Mouse (Mus musculus) heart, postnatal 0 days (tissue): Measurements from ENCODE around the gene Edem2.
A peak's percentile ranks its signal among the peaks of the same experiment; 100 is the strongest.

ENCODE experiments used
- CTCF ChIP-seq: IDR thresholded peaks from 2 replicates; pipeline ENCODE4 v1.5.1; 2016; ENCODE audit warnings: antibody characterized with exemption, control low read depth, low read depth
- EP300 ChIP-seq: IDR thresholded peaks from 2 replicates; pipeline ENCODE4 v1.6.1; 2016; ENCODE audit warnings: antibody characterized with exemption, low read depth

- TF ChIP-seq CTCF (peak; percentile 37), EP300 (no peak)
These were observed 27.7 kb upstream of the Edem2 start for GRCm38 (mm10) chr2:155756855-155757566.
